Mouse (Mus musculus) kidney, embryonic 15.5 days (tissue): Measurements from ENCODE around the gene Trim44. TPM values are rescaled to one million over a fixed set of nuclear protein-coding genes. Genes with fewer than 3 reads are reported as not detected.

Source experiments
- ATAC-seq: fragments of 200-750 bp; cut with Nextera tagmentation; replicated peaks from 2 replicates; pipeline ENCODE4 v1.8.0; 2017; ENCODE audit warnings: moderate TSS enrichment; ENCODE audit not compliant: low FRiP score
- H3K27ac ChIP-seq: fragments of 300-500 bp; sonication (generic); 2 replicates; pipeline ENCODE4 v1.5.1; 2015; ENCODE audit warnings: mild to moderate bottlenecking, inconsistent platforms
- H3K27me3 ChIP-seq: fragments of 300-500 bp; sonication (generic); 2 replicates; pipeline ENCODE4 v1.6.1; 2015; ENCODE audit warnings: inconsistent platforms
- H3K36me3 ChIP-seq: fragments of 300-500 bp; sonication (generic); 2 replicates; pipeline ENCODE4 v1.6.1; 2015; ENCODE audit warnings: inconsistent platforms
- H3K4me1 ChIP-seq: fragments of 300-500 bp; sonication (generic); 2 replicates; pipeline ENCODE4 v1.6.1; 2015; ENCODE audit warnings: inconsistent platforms
- H3K4me2 ChIP-seq: fragments of 300-500 bp; sonication (generic); 2 replicates; pipeline ENCODE4 v1.6.1; 2015; ENCODE audit warnings: moderate library complexity, mild to moderate bottlenecking, inconsistent platforms
- H3K4me3 ChIP-seq: fragments of 300-500 bp; sonication (generic); replicated peaks from 2 replicates; pipeline ENCODE4 v1.5.1; 2015; ENCODE audit warnings: mild to moderate bottlenecking, inconsistent platforms
- H3K9ac ChIP-seq: fragments of 300-500 bp; sonication (generic); 2 replicates; pipeline ENCODE4 v1.6.1; 2015; ENCODE audit warnings: mild to moderate bottlenecking, inconsistent platforms
- H3K9me3 ChIP-seq: fragments of 300-500 bp; sonication (generic); replicated peaks from 2 replicates; pipeline ENCODE4 v1.6.1; 2016; ENCODE audit warnings: inconsistent platforms
- WGBS: fragments of 180-500 bp; shearing (Covaris S2); methylation state at CpG from one replicate; pipeline ENCODE4 v1.1.7; 2015; ENCODE audit warnings: mixed read lengths; 5-methylcytosine and 5-hydroxymethylcytosine counted together
- polyA plus RNA-seq: library from polyadenylated mRNA; unstranded; fragments of >200 nt; fragmentation: Nextera tagmentation; extraction: Ambion mirVana; gene quantifications from 2 replicates; pipeline ENCODE4 v1.2.1, GENCODE M21; 2015

Trim44 gene
- polyA plus RNA-seq, 1 experiment from 2014 or later, result 27.3 TPM

GRCm38 (mm10) chr2:102266911-102267310, 140.7 kb downstream of the Trim44 start:
- Histone ChIP-seq H3K4me1 (no peaks in the 10 kb centered on the region), H3K9ac (no peak overlapping the region), H3K27ac (no peak overlapping the region), H3K27me3 (no peaks in the 10 kb centered on the region), H3K9me3 (no peaks in the 10 kb centered on the region), H3K4me2 (no peak overlapping the region), H3K4me3 (no peak overlapping the region), H3K36me3 (no peaks in the 10 kb centered on the region)
- no peak for ATAC-seq
- WGBS, result 91% methylated on average over 3 of the region's 3 CpGs

- Histone ChIP-seq H3K27ac (no peak overlapping the region), H3K4me1 (peaks cover 27% of the 10 kb centered on the region), H3K27me3 (peaks cover 30% of the 10 kb centered on the region), H3K9me3 (no peaks in the 10 kb centered on the region), H3K4me3 (no peak overlapping the region), H3K36me3 (no peaks in the 10 kb centered on the region), H3K9ac (no peak overlapping the region), H3K4me2 (peak overlapping the region; percentile 46)
- no peak for ATAC-seq
- 8% methylated on average over 13 of the region's 13 CpGs for WGBS
Measured at GRCm38 (mm10) chr2:102259139-102259538, 148.5 kb downstream of the Trim44 start.

GRCm38 (mm10) chr2:102258682-102259081, 148.9 kb downstream of the Trim44 start:
- Histone ChIP-seq H3K4me3 (no peak overlapping the region), H3K4me2 (no peak overlapping the region), H3K27ac (no peak overlapping the region), H3K4me1 (peaks cover 27% of the 10 kb centered on the region), H3K27me3 (peaks cover 30% of the 10 kb centered on the region), H3K9ac (no peak overlapping the region), H3K9me3 (no peaks in the 10 kb centered on the region), H3K36me3 (no peaks in the 10 kb centered on the region)
- 25% methylated on average over 8 of the region's 8 CpGs for WGBS
- ATAC-seq, result 0 out of 2 replicates have a peak, but pooled peaks have one; percentile 19

GRCm38 (mm10) chr2:102257964-102258605, 149.5 kb downstream of the Trim44 start:
- Histone ChIP-seq H3K4me2 (peak overlapping the region; percentile 10; the same call in 1 of the 2 replicates), H3K4me3 (no peak overlapping the region), H3K27me3 (peaks cover 30% of the 10 kb centered on the region), H3K9ac (no peak overlapping the region), H3K4me1 (peaks cover 27% of the 10 kb centered on the region), H3K36me3 (no peaks in the 10 kb centered on the region), H3K9me3 (no peaks in the 10 kb centered on the region), H3K27ac (no peak overlapping the region)
- peak; percentile 34; the same call in 1 of the 2 replicates for ATAC-seq
- WGBS, result 3% methylated on average over 12 of the region's 12 CpGs

GRCm38 (mm10) chr2:102256591-102257335, 150.9 kb downstream of the Trim44 start:
- H3K4me2 ChIP-seq, result no peak overlapping the region
- ATAC-seq, result no peak
- H3K36me3 ChIP-seq, result no peaks in the 10 kb centered on the region
- H3K9me3 ChIP-seq, result no peaks in the 10 kb centered on the region
- H3K27ac ChIP-seq, result no peak overlapping the region
- peaks cover 27% of the 10 kb centered on the region for H3K4me1 ChIP-seq
- 81% methylated on average over 5 of the region's 5 CpGs for WGBS
- H3K9ac ChIP-seq, result no peak overlapping the region
- peaks cover 30% of the 10 kb centered on the region for H3K27me3 ChIP-seq
- no peak overlapping the region for H3K4me3 ChIP-seq

GRCm38 (mm10) chr2:102256100-102256499, 151.5 kb downstream of the Trim44 start:
- WGBS, result 78% methylated on average over 3 of the region's 3 CpGs
- H3K4me2 ChIP-seq, result no peak overlapping the region
- H3K4me3 ChIP-seq, result no peak overlapping the region
- H3K9me3 ChIP-seq, result no peaks in the 10 kb centered on the region
- no peak overlapping the region for H3K9ac ChIP-seq
- no peaks in the 10 kb centered on the region for H3K36me3 ChIP-seq
- no peak for ATAC-seq
- no peak overlapping the region for H3K27ac ChIP-seq
- peaks cover 27% of the 10 kb centered on the region for H3K4me1 ChIP-seq
- peaks cover 30% of the 10 kb centered on the region for H3K27me3 ChIP-seq

- peaks cover 12% of the 10 kb centered on the region for H3K4me1 ChIP-seq
- H3K4me2 ChIP-seq, result no peak overlapping the region
- H3K4me3 ChIP-seq, result no peak overlapping the region
- no peaks in the 10 kb centered on the region for H3K9me3 ChIP-seq
- no peak overlapping the region for H3K27ac ChIP-seq
- peaks cover 14% of the 10 kb centered on the region for H3K27me3 ChIP-seq
- H3K36me3 ChIP-seq, result no peaks in the 10 kb centered on the region
- H3K9ac ChIP-seq, result no peak overlapping the region
- no peak for ATAC-seq
- 66% methylated on average over 7 of the region's 7 CpGs for whole genome bisulfite sequencing
Measured at GRCm38 (mm10) chr2:102253204-102253603, 154.4 kb downstream of the Trim44 start.

- no peak for ATAC-seq
- WGBS, result 73% methylated on average over 4 of the region's 4 CpGs
- H3K27me3 ChIP-seq, result 0 out of 2 replicates have a peak, but pooled peaks cover 9% of the 10 kb centered on the region
- no peaks in the 10 kb centered on the region for H3K36me3 ChIP-seq
- H3K4me2 ChIP-seq, result no peak overlapping the region
- no peaks in the 10 kb centered on the region for H3K9me3 ChIP-seq
- peaks cover 6% of the 10 kb centered on the region; the same call in 1 of the 2 replicates for H3K4me1 ChIP-seq
- no peak overlapping the region for H3K4me3 ChIP-seq
- H3K9ac ChIP-seq, result no peak overlapping the region
- H3K27ac ChIP-seq, result no peak overlapping the region
Measured at GRCm38 (mm10) chr2:102252651-102253050, 155.0 kb downstream of the Trim44 start.

Other genes with a start within 250 kb of the Trim44 start
- gene Ldlrad3, start 221.4 kb downstream of the Trim44 start, polyA plus RNA-seq, result 38.0 and 40.4 TPM in 2 replicates
- gene Fjx1, start 44.7 kb upstream of the Trim44 start, polyA plus RNA-seq, result 11.1 and 11.3 TPM in 2 replicates
- gene Pamr1, start 142.2 kb upstream of the Trim44 start, polyA plus RNA-seq, result 26.0 and 27.9 TPM in 2 replicates